Mouse (Mus musculus): ENCODE measurements at regions not wholly inside any gene's neighbourhood (a gene's known extent, or its start where the extent isn't known, plus 50 kb on each side); places are given as distances from the start of the nearest gene placed in this dataset.
A peak's percentile ranks its signal among the peaks of the same experiment; 100 is the strongest.
"Not testable (repeated sequence)": the region's sequence is repeated elsewhere in the genome, so short reads cannot be mapped to it uniquely, and the experiment has no call there.

- no peak for DNase-seq (ENCODE audit: low read depth, low spot score)
Measured at GRCm38 (mm10) chr10:120726369-120726768, 172.5 kb downstream of the Msrb3 start.

GRCm38 (mm10) chr10:120721956-120722532 lies 176.9 kb downstream of the Msrb3 start:
- DNase-seq (ENCODE audit: low read depth, low spot score), result no peak

- peak; percentile 81 for DNase-seq (ENCODE audit: low read depth, low spot score)
Measured at GRCm38 (mm10) chr10:120720981-120721380, 177.9 kb downstream of the Msrb3 start.

GRCm38 (mm10) chr10:120720061-120720460 lies 178.8 kb downstream of the Msrb3 start:
- peak; percentile 65 for DNase-seq (ENCODE audit: low read depth, low spot score)

GRCm38 (mm10) chr10:120717159-120717567 lies 181.7 kb downstream of the Msrb3 start:
- peak; percentile 58 for DNase-seq (ENCODE audit: low read depth, low spot score)

- DNase-seq (ENCODE audit: low read depth, low spot score), result no peak
Measured at GRCm38 (mm10) chr10:120716391-120716790, 182.5 kb downstream of the Msrb3 start.

GRCm38 (mm10) chr10:120707771-120708750 lies 190.8 kb downstream of the Msrb3 start:
- DNase-seq (ENCODE audit: low read depth, low spot score), result peak; percentile 77

GRCm38 (mm10) chr10:120706684-120707290 lies 192.1 kb downstream of the Msrb3 start:
- DNase-seq (ENCODE audit: low read depth, low spot score), result peak; percentile 47

GRCm38 (mm10) chr10:120701833-120702232 lies 197.1 kb downstream of the Msrb3 start:
- peak; percentile 82 for DNase-seq (ENCODE audit: low read depth, low spot score)

- DNase-seq (ENCODE audit: low read depth, low spot score), result peak; percentile 47
Measured at GRCm38 (mm10) chr10:120697275-120697856, 201.5 kb downstream of the Msrb3 start.

GRCm38 (mm10) chr10:120696481-120696880 lies 202.4 kb downstream of the Msrb3 start:
- DNase-seq (ENCODE audit: low read depth, low spot score), result no peak

GRCm38 (mm10) chr10:120694472-120694871 lies 204.4 kb downstream of the Msrb3 start:
- DNase-seq (ENCODE audit: low read depth, low spot score), result peak; percentile 44

- DNase-seq (ENCODE audit: low read depth, low spot score), result no peak
Measured at GRCm38 (mm10) chr10:120691451-120691850, 207.4 kb downstream of the Msrb3 start.

GRCm38 (mm10) chr10:120686123-120686522 lies 209.9 kb upstream of the Hmga2 start:
- DNase-seq (ENCODE audit: low read depth, low spot score), result peak; percentile 63

- no peak for DNase-seq (ENCODE audit: low read depth, low spot score)
Measured at GRCm38 (mm10) chr10:120682021-120682420, 205.8 kb upstream of the Hmga2 start.

GRCm38 (mm10) chr10:120679982-120680381 lies 203.7 kb upstream of the Hmga2 start:
- no peak for DNase-seq (ENCODE audit: low read depth, low spot score)

- no peak for DNase-seq (ENCODE audit: low read depth, low spot score)
Measured at GRCm38 (mm10) chr10:120678277-120678676, 202.0 kb upstream of the Hmga2 start.

- DNase-seq (ENCODE audit: low read depth, low spot score), result no peak
Measured at GRCm38 (mm10) chr10:120675369-120675768, 199.1 kb upstream of the Hmga2 start.

GRCm38 (mm10) chr10:120674321-120675045 lies 198.2 kb upstream of the Hmga2 start:
- no peak for DNase-seq (ENCODE audit: low read depth, low spot score)

- not testable (repeated sequence) for DNase-seq (ENCODE audit: low read depth, low spot score)
Measured at GRCm38 (mm10) chr10:120667678-120668031, 191.4 kb upstream of the Hmga2 start.

GRCm38 (mm10) chr10:120666985-120667677 lies 190.9 kb upstream of the Hmga2 start:
- peak; percentile 65 for DNase-seq (ENCODE audit: low read depth, low spot score)

Measured in mesoderm, embryonic 11.5 days (tissue).